Mouse (Mus musculus): ENCODE measurements at regions not wholly inside any gene's neighbourhood (a gene's known extent, or its start where the extent isn't known, plus 50 kb on each side); places are given as distances from the start of the nearest gene placed in this dataset.
"Not testable (repeated sequence)": the region's sequence is repeated elsewhere in the genome, so short reads cannot be mapped to it uniquely, and the experiment has no call there.

- Histone ChIP-seq H3K27me3 (ENCODE audit: insufficient read depth, low read length) (no peaks in the 10 kb centered on the region), H3K36me3 (ENCODE audit: insufficient read depth, low read length) (no peaks in the 10 kb centered on the region), H3K4me1 (replicated peaks; ENCODE audit: low read depth, low read length) (no peaks in the 10 kb centered on the region), H3K9me3 (ENCODE audit: low read length) (peaks cover 6% of the 10 kb centered on the region; the same call in 1 of the 2 replicates), H3K4me3 (replicated peaks; ENCODE audit: low read length) (no peak overlapping the region)
- TF ChIP-seq POU5F1 (IDR thresholded peaks at IDR 0.05; ENCODE audit: borderline replicate concordance, low read length), result no peak
- no peak for TF ChIP-seq NANOG (IDR thresholded peaks at IDR 0.05; ENCODE audit: borderline replicate concordance, low read length)
- no peak for TF ChIP-seq CTCF (conservative IDR thresholded peaks at IDR 0.05; ENCODE audit: low read length)
These were observed 628.6 kb upstream of the Chrm3 start for GRCm38 (mm10) chr13:10989095-10989814.

- H3K4me3 ChIP-seq (replicated peaks; ENCODE audit: low read length), result no peak overlapping the region
- H3K36me3 ChIP-seq (ENCODE audit: insufficient read depth, low read length), result no peaks in the 10 kb centered on the region
- H3K9me3 ChIP-seq (ENCODE audit: low read length), result peaks cover 6% of the 10 kb centered on the region; the same call in 1 of the 2 replicates
- no peaks in the 10 kb centered on the region for H3K4me1 ChIP-seq (replicated peaks; ENCODE audit: low read depth, low read length)
- no peaks in the 10 kb centered on the region for H3K27me3 ChIP-seq (ENCODE audit: insufficient read depth, low read length)
- no peak for TF ChIP-seq CTCF (conservative IDR thresholded peaks at IDR 0.05; ENCODE audit: low read length)
- no peak for TF ChIP-seq POU5F1 (IDR thresholded peaks at IDR 0.05; ENCODE audit: borderline replicate concordance, low read length)
- TF ChIP-seq NANOG (IDR thresholded peaks at IDR 0.05; ENCODE audit: borderline replicate concordance, low read length), result no peak
These were observed 623.1 kb upstream of the Chrm3 start for GRCm38 (mm10) chr13:10983736-10984135.

- no peaks in the 10 kb centered on the region for H3K36me3 ChIP-seq (ENCODE audit: insufficient read depth, low read length)
- no peaks in the 10 kb centered on the region for H3K4me1 ChIP-seq (replicated peaks; ENCODE audit: low read depth, low read length)
- H3K4me3 ChIP-seq (replicated peaks; ENCODE audit: low read length), result no peak overlapping the region
- TF ChIP-seq CTCF (conservative IDR thresholded peaks at IDR 0.05; ENCODE audit: low read length) (no peak), POU5F1 (IDR thresholded peaks at IDR 0.05; ENCODE audit: borderline replicate concordance, low read length) (no peak), NANOG (IDR thresholded peaks at IDR 0.05; ENCODE audit: borderline replicate concordance, low read length) (no peak)
- H3K9me3 ChIP-seq (ENCODE audit: low read length), result peaks cover 6% of the 10 kb centered on the region; the same call in 1 of the 2 replicates
- H3K27me3 ChIP-seq (ENCODE audit: insufficient read depth, low read length), result no peaks in the 10 kb centered on the region
These were observed 621.9 kb upstream of the Chrm3 start for GRCm38 (mm10) chr13:10982543-10982942.

DNA sequence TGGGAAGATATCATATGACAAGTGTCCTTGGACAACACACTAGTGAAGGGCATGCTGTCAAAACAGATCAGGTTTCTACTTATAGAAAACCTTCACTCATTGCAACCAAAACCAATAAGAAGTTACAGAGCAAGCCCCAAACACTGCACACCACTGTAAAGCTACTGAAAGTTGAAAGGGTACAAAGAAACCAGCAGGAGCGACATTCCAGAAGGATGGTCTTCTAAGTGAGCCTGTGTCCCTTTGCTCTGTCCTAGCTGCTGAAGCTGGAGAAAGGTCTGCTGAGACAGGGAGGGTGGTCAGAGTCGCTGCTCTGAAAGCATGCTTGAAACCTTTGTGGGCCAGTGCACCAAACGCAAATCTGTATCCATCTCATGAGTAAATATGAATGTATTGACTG lies 611.3 kb upstream of the Chrm3 start:
- Histone ChIP-seq H3K27me3 (ENCODE audit: insufficient read depth, low read length) (no peaks in the 10 kb centered on the region), H3K4me1 (replicated peaks; ENCODE audit: low read depth, low read length) (no peaks in the 10 kb centered on the region), H3K4me3 (replicated peaks; ENCODE audit: low read length) (no peak overlapping the region), H3K9me3 (ENCODE audit: low read length) (peaks cover 10% of the 10 kb centered on the region; the same call in 1 of the 2 replicates), H3K36me3 (ENCODE audit: insufficient read depth, low read length) (no peaks in the 10 kb centered on the region)
- TF ChIP-seq CTCF (conservative IDR thresholded peaks at IDR 0.05; ENCODE audit: low read length), result no peak

DNA sequence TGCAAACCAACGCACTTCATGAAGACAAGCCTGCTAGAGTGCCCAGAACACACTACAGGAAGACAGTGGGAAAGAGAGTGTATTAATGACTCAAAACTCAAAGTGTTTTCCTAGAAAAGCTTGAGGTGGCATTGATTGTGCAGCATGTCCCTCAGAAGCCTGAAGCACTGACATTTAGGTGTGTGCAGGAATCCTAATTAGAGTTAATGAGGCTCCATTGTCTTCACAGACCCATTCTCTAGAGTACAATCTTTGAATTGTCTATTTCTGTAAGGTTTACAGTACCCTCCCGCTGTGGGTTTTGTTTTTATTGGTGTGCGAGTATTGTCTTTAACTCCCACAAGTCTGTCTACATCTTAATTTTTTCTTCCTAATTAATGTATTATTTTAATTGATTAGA lies 610.1 kb upstream of the Chrm3 start:
- H3K4me1 ChIP-seq (replicated peaks; ENCODE audit: low read depth, low read length), result no peaks in the 10 kb centered on the region
- no peaks in the 10 kb centered on the region for H3K27me3 ChIP-seq (ENCODE audit: insufficient read depth, low read length)
- no peak for TF ChIP-seq POU5F1 (IDR thresholded peaks at IDR 0.05; ENCODE audit: borderline replicate concordance, low read length)
- peaks cover 10% of the 10 kb centered on the region; the same call in 1 of the 2 replicates for H3K9me3 ChIP-seq (ENCODE audit: low read length)
- no peaks in the 10 kb centered on the region for H3K36me3 ChIP-seq (ENCODE audit: insufficient read depth, low read length)
- H3K4me3 ChIP-seq (replicated peaks; ENCODE audit: low read length), result no peak overlapping the region

GRCm38 (mm10) chr13:10952923-10953322 lies 592.3 kb upstream of the Chrm3 start:
- no peaks in the 10 kb centered on the region for H3K4me1 ChIP-seq (replicated peaks; ENCODE audit: low read depth, low read length)
- TF ChIP-seq CTCF (conservative IDR thresholded peaks at IDR 0.05; ENCODE audit: low read length) (no peak), POU5F1 (IDR thresholded peaks at IDR 0.05; ENCODE audit: borderline replicate concordance, low read length) (no peak), NANOG (IDR thresholded peaks at IDR 0.05; ENCODE audit: borderline replicate concordance, low read length) (no peak)
- H3K4me3 ChIP-seq (replicated peaks; ENCODE audit: low read length), result no peak overlapping the region
- H3K36me3 ChIP-seq (ENCODE audit: insufficient read depth, low read length), result no peaks in the 10 kb centered on the region
- peaks cover 33% of the 10 kb centered on the region for H3K9me3 ChIP-seq (ENCODE audit: low read length)
- H3K27me3 ChIP-seq (ENCODE audit: insufficient read depth, low read length), result no peaks in the 10 kb centered on the region

DNA sequence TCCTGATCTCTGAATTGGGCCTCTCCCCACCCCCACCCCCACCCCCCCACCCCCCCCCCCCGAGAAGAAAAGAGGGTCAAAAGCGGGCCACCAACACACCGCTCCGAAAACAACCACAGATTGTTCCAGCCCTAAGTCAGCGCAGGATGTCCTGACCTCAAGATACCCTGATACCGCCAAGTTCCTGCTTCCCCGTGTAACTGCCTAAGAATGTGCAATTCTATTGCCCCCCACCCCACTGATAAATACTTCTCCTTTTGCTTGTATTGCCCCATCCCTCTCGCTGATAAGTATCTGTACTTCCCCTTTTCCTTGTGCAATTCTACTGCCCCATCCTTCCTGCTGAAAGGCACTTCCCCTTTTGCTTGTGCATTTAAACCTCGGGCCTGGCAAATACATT lies 590.0 kb upstream of the Chrm3 start:
- not testable (repeated sequence) for H3K27me3 ChIP-seq (ENCODE audit: insufficient read depth, low read length); H3K4me3 ChIP-seq (replicated peaks; ENCODE audit: low read length); H3K4me1 ChIP-seq (replicated peaks; ENCODE audit: low read depth, low read length); H3K36me3 ChIP-seq (ENCODE audit: insufficient read depth, low read length)
- peaks cover 14% of the 10 kb centered on the region; the same call in 1 of the 2 replicates for H3K9me3 ChIP-seq (ENCODE audit: low read length)

GRCm38 (mm10) chr13:10947398-10947797 lies 586.8 kb upstream of the Chrm3 start:
- Histone ChIP-seq H3K27me3 (ENCODE audit: insufficient read depth, low read length) (no peaks in the 10 kb centered on the region), H3K4me1 (replicated peaks; ENCODE audit: low read depth, low read length) (no peaks in the 10 kb centered on the region)

GRCm38 (mm10) chr13:10943877-10944276 lies 583.2 kb upstream of the Chrm3 start:
- H3K4me3 ChIP-seq (replicated peaks; ENCODE audit: low read length), result no peak overlapping the region
- TF ChIP-seq CTCF (conservative IDR thresholded peaks at IDR 0.05; ENCODE audit: low read length) (no peak), NANOG (IDR thresholded peaks at IDR 0.05; ENCODE audit: borderline replicate concordance, low read length) (no peak), POU5F1 (IDR thresholded peaks at IDR 0.05; ENCODE audit: borderline replicate concordance, low read length) (no peak)
- H3K27me3 ChIP-seq (ENCODE audit: insufficient read depth, low read length), result no peaks in the 10 kb centered on the region
- no peaks in the 10 kb centered on the region for H3K4me1 ChIP-seq (replicated peaks; ENCODE audit: low read depth, low read length)
- H3K36me3 ChIP-seq (ENCODE audit: insufficient read depth, low read length), result no peaks in the 10 kb centered on the region
- no peaks in the 10 kb centered on the region for H3K9me3 ChIP-seq (ENCODE audit: low read length)

More at GRCm38 (mm10) chr13:10947398-10947797, 586.8 kb upstream of the Chrm3 start:
- no peaks in the 10 kb centered on the region for H3K36me3 ChIP-seq (ENCODE audit: insufficient read depth, low read length)
- 0 out of 2 replicates have a peak, but pooled peaks cover 3% of the 10 kb centered on the region for H3K9me3 ChIP-seq (ENCODE audit: low read length)
- TF ChIP-seq NANOG (IDR thresholded peaks at IDR 0.05; ENCODE audit: borderline replicate concordance, low read length), result no peak
- no peak for TF ChIP-seq POU5F1 (IDR thresholded peaks at IDR 0.05; ENCODE audit: borderline replicate concordance, low read length)
- TF ChIP-seq CTCF (conservative IDR thresholded peaks at IDR 0.05; ENCODE audit: low read length), result no peak
- no peak overlapping the region for H3K4me3 ChIP-seq (replicated peaks; ENCODE audit: low read length)
